Mouse (Mus musculus): ENCODE results near the gene Ctdspl. TPM values are rescaled to one million over a fixed set of nuclear protein-coding genes. Genes with fewer than 3 reads are reported as not detected.

The Ctdspl gene
- polyA plus RNA-seq, 1 experiment from 2014 or later = 9.0 TPM

DNA sequence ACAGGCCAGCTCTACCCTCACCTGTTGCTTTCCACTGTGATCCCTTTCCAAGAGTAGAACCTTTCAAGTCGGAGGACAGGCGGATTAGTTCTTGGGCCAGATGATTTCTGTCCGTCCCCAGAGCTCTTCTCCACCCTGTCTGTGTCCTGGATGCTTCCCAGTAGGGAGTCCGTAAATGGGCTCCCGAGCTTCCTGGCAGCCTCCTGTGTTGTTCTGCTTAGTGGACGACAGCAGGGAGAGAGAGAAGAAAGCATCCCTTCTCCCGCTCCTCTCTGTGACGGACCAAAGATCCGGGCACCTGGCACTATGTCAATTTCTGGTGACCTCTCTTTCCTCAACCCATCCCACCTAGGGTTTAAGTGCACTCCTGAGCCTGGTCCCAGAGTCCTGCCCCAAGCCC lies 49.5 kb downstream of the Ctdspl start:
- Histone ChIP-seq H3K4me2 (ENCODE audit: low read depth, low read length, severe bottlenecking) (no peak overlapping the region), H3K27ac (ENCODE audit: low read depth, low read length) (no peak overlapping the region), H3K9ac (ENCODE audit: low read length) (no peak overlapping the region), H3K9me3 (ENCODE audit: control insufficient read depth, low read length) (no peaks in the 10 kb centered on the region; the same call in 1 of the 2 replicates), H3K4me1 (replicated peaks; ENCODE audit: control insufficient read depth, insufficient read depth, low read length) (peaks cover 13% of the 10 kb centered on the region; the same call in 1 of the 2 replicates), H3K4me3 (ENCODE audit: low read depth, low read length) (no peak overlapping the region), H3K27me3 (ENCODE audit: control insufficient read depth, insufficient read depth, low read length) (no peaks in the 10 kb centered on the region), H3K36me3 (ENCODE audit: control insufficient read depth, insufficient read depth, low read length) (no peaks in the 10 kb centered on the region)
- 66% methylated on average over 9 of the region's 9 CpGs for WGBS
- DNase-seq (ENCODE audit: low spot score) (no peak), ATAC-seq (replicated peaks; ENCODE audit: low FRiP score) (no peak)

DNA sequence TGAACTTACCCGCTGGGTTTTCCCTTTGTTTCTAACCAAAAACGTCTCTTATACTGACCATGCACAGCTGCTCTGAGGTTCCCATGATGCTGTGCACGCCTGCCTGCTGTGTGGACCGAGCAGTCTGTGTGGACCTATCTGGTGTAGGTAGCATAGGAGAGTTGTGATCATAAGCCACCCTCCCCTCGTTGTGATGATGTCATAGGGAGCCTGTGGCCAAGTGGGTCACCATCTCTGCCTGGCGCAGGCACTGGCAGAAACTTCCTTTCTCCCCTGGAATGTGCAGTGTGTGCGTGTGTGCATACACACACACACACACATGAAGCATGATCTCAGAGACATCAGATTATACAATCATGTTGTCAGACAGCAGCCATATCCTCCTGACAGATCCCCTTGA lies 50.3 kb downstream of the Ctdspl start:
- Histone ChIP-seq H3K36me3 (ENCODE audit: control insufficient read depth, insufficient read depth, low read length) (no peaks in the 10 kb centered on the region), H3K9me3 (ENCODE audit: control insufficient read depth, low read length) (no peaks in the 10 kb centered on the region; the same call in 1 of the 2 replicates), H3K4me3 (ENCODE audit: low read depth, low read length) (no peak overlapping the region), H3K27ac (ENCODE audit: low read depth, low read length) (no peak overlapping the region), H3K4me2 (ENCODE audit: low read depth, low read length, severe bottlenecking) (no peak overlapping the region), H3K4me1 (replicated peaks; ENCODE audit: control insufficient read depth, insufficient read depth, low read length) (peaks cover 13% of the 10 kb centered on the region; the same call in 1 of the 2 replicates), H3K27me3 (ENCODE audit: control insufficient read depth, insufficient read depth, low read length) (no peaks in the 10 kb centered on the region), H3K9ac (ENCODE audit: low read length) (no peak overlapping the region)
- ATAC-seq (replicated peaks; ENCODE audit: low FRiP score) (no peak), DNase-seq (ENCODE audit: low spot score) (no peak)
- 88% methylated on average over 7 of the region's 7 CpGs for WGBS

DNA sequence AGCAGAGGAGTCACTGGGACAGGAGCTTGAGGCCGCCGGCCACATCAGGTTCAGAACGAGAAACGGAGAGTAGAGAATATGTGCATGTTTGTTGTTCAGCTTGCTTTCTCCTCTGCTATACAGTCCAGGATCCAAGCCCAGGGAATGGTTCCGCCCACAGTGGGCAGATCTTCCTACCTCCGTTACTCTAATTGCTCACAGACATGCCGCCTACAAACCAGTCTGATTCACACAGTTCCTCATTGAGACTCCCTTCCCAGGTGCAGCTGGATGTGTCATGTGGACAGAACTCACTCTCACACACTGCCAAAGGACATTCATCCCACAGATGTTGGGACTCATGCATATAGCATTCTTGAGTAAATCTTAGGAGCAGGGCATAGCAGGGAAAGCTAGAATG lies 51.2 kb downstream of the Ctdspl start:
- Histone ChIP-seq H3K27me3 (ENCODE audit: control insufficient read depth, insufficient read depth, low read length) (no peaks in the 10 kb centered on the region), H3K4me2 (ENCODE audit: low read depth, low read length, severe bottlenecking) (no peak overlapping the region), H3K4me3 (ENCODE audit: low read depth, low read length) (no peak overlapping the region), H3K36me3 (ENCODE audit: control insufficient read depth, insufficient read depth, low read length) (no peaks in the 10 kb centered on the region), H3K4me1 (replicated peaks; ENCODE audit: control insufficient read depth, insufficient read depth, low read length) (peaks cover 13% of the 10 kb centered on the region; the same call in 1 of the 2 replicates), H3K9me3 (ENCODE audit: control insufficient read depth, low read length) (no peaks in the 10 kb centered on the region; the same call in 1 of the 2 replicates), H3K9ac (ENCODE audit: low read length) (no peak overlapping the region), H3K27ac (ENCODE audit: low read depth, low read length) (no peak overlapping the region)
- WGBS = 95% methylated on average over 7 of the region's 7 CpGs
- no peak for ATAC-seq (replicated peaks; ENCODE audit: low FRiP score)
- no peak for DNase-seq (ENCODE audit: low spot score)

DNA sequence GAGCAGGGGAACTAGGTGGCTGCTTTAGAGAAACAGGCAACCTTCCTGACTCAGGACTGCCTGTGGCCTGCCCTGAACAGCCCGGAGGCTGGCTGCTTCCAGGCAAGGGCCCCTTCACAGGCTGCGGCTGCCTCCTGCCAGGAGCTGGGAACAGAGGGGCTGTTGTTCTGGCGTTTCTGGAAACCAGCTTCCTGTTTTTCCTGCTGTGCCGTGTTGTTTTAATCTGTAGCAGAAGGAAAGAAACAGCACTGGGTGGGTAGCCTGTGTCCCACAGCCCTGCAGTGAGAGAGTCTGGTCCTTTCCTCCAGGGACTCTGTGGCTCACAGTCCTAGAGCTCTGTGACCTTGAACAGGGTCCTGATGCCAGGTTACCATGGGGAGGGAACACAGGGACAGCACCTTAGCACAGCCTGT lies 54.2 kb downstream of the Ctdspl start:
- 0 out of 2 replicates have a peak overlapping the region, but pooled peaks have one; percentile 24 for H3K9ac ChIP-seq (ENCODE audit: low read length)
- peaks cover 8% of the 10 kb centered on the region; the same call in 1 of the 2 replicates for H3K4me1 ChIP-seq (replicated peaks; ENCODE audit: control insufficient read depth, insufficient read depth, low read length)
- H3K27me3 ChIP-seq (ENCODE audit: control insufficient read depth, insufficient read depth, low read length) = no peaks in the 10 kb centered on the region
- DNase-seq (ENCODE audit: low spot score) = peak; percentile 76
- 9% methylated on average over 4 of the region's 4 CpGs for WGBS
- no peaks in the 10 kb centered on the region; the same call in 1 of the 2 replicates for H3K9me3 ChIP-seq (ENCODE audit: control insufficient read depth, low read length)
- ATAC-seq (replicated peaks; ENCODE audit: low FRiP score) = peak; percentile 75
- peak overlapping the region; percentile 86 for H3K27ac ChIP-seq (ENCODE audit: low read depth, low read length)
- no peak overlapping the region for H3K4me3 ChIP-seq (ENCODE audit: low read depth, low read length)
- H3K36me3 ChIP-seq (ENCODE audit: control insufficient read depth, insufficient read depth, low read length) = no peaks in the 10 kb centered on the region
- no peak overlapping the region for H3K4me2 ChIP-seq (ENCODE audit: low read depth, low read length, severe bottlenecking)

DNA sequence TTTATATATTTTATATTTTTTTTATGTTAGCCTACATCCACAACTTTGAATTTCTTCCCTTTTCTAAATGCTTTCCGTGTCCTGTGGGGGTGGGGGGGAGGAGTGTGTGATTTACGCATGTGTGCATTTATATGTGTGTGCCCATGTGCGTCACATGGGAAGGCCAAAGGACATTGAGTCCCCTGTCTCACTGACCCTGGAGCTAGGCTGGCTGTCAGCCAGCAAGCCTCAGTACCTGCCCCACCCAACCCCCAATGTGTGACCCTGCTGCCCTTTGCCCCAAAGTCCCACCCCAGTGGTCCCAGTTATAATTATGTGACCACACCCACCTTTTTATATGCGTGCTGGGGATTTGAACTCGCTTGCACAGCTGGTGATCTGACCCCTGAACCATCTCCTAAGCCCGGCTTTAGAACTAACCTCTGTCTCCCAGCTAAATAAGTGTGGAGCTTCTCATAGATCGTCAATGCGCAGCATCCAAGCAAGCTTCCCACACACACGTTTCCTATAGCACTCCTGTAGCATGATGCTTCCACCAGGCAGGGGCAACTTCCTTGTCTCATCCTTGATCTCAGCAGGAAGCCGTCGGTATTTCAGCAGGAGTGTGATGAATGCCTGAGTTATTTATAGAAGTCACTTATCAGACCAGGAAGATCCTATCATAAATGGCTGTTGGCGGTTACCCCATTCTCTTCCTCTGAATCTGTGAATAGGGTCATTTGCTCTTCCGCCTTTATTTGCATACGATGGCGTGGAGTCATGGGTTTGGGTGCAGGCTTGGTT lies 58.6 kb downstream of the Ctdspl start:
- ATAC-seq (replicated peaks; ENCODE audit: low FRiP score) (no peak), DNase-seq (ENCODE audit: low spot score) (no peak)
- Histone ChIP-seq H3K27ac (ENCODE audit: low read depth, low read length) (no peak overlapping the region), H3K4me1 (replicated peaks; ENCODE audit: control insufficient read depth, insufficient read depth, low read length) (peaks cover 14% of the 10 kb centered on the region), H3K4me3 (ENCODE audit: low read depth, low read length) (no peak overlapping the region), H3K9ac (ENCODE audit: low read length) (no peak overlapping the region), H3K27me3 (ENCODE audit: control insufficient read depth, insufficient read depth, low read length) (no peaks in the 10 kb centered on the region), H3K4me2 (ENCODE audit: low read depth, low read length, severe bottlenecking) (no peak overlapping the region), H3K36me3 (ENCODE audit: control insufficient read depth, insufficient read depth, low read length) (no peaks in the 10 kb centered on the region), H3K9me3 (ENCODE audit: control insufficient read depth, low read length) (no peaks in the 10 kb centered on the region)
- 72% methylated on average over 15 of the region's 15 CpGs for WGBS

DNA sequence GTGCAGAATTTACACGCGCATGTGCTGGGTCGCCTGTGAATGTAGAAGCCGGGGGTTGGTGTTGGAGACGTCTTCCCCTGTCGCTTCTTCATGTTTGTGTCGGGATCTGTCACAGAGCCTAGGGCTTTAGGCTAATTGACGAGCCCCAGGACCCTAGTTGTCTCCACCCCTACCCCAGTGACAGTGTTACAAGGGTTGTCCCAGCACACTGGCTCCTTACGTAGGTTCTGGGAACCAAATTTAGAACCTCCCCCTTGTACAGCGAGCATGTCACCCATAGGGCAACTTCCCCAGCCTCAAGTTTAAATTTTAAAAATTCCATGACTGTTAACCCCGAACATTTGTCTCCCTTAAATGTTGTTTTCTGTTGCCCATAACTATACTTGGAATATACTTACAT lies 60.0 kb downstream of the Ctdspl start:
- DNase-seq (ENCODE audit: low spot score) = no peak
- no peak overlapping the region for H3K4me3 ChIP-seq (ENCODE audit: low read depth, low read length)
- no peaks in the 10 kb centered on the region for H3K9me3 ChIP-seq (ENCODE audit: control insufficient read depth, low read length)
- no peak overlapping the region for H3K4me2 ChIP-seq (ENCODE audit: low read depth, low read length, severe bottlenecking)
- 84% methylated on average over 11 of the region's 11 CpGs for WGBS
- no peak for ATAC-seq (replicated peaks; ENCODE audit: low FRiP score)
- no peak overlapping the region for H3K9ac ChIP-seq (ENCODE audit: low read length)
- no peaks in the 10 kb centered on the region for H3K27me3 ChIP-seq (ENCODE audit: control insufficient read depth, insufficient read depth, low read length)
- no peak overlapping the region for H3K27ac ChIP-seq (ENCODE audit: low read depth, low read length)
- no peaks in the 10 kb centered on the region for H3K36me3 ChIP-seq (ENCODE audit: control insufficient read depth, insufficient read depth, low read length)
- peaks cover 9% of the 10 kb centered on the region for H3K4me1 ChIP-seq (replicated peaks; ENCODE audit: control insufficient read depth, insufficient read depth, low read length)

DNA sequence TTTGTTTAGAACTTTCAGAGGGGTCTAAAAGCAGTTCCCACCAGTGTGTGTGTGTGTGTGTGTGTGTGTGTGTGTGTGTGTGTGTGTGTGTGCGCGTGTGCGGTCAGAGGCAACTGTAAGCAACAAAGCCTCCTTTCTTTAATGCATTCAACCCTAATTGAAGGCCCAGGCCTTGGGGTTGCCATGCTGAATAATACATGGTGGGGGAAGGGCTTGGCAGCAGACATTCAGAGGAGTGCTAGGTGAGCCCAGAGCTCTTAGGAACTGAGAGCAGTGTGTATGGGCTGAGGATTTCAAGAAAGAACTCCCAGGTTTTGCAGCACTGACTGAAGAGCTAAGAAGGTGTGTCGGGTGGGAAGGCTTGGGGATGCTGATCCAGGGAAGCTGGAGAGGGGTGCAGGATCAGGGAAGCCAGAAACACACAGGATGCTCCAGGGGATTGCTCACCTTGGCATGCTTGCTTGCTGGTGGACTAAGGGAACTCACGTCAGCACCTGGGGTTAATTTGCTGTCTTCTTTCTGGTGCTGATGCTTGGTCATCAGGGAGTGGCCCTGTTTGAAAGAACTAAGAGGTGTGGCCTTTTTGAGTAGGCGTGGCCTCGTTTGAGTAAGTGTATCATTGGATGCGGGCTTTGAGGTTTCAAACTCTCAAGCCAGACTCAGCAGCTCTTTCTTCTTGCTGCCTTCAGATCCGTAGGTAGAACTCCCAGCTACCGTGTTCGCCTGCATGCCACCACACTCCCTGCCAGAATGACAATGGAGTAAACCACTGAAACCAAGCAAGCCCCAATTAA lies 62.7 kb downstream of the Ctdspl start:
- H3K4me2 ChIP-seq (ENCODE audit: low read depth, low read length, severe bottlenecking) = peak overlapping the region; percentile 11; the same call in 1 of the 2 replicates
- no peaks in the 10 kb centered on the region for H3K36me3 ChIP-seq (ENCODE audit: control insufficient read depth, insufficient read depth, low read length)
- H3K27ac ChIP-seq (ENCODE audit: low read depth, low read length) = peak overlapping the region; percentile 62; the same call in 1 of the 2 replicates
- peak; percentile 64 for DNase-seq (ENCODE audit: low spot score)
- H3K27me3 ChIP-seq (ENCODE audit: control insufficient read depth, insufficient read depth, low read length) = no peaks in the 10 kb centered on the region
- H3K9me3 ChIP-seq (ENCODE audit: control insufficient read depth, low read length) = no peaks in the 10 kb centered on the region
- H3K4me1 ChIP-seq (replicated peaks; ENCODE audit: control insufficient read depth, insufficient read depth, low read length) = peaks cover 9% of the 10 kb centered on the region
- 60% methylated on average over 11 of the region's 11 CpGs for WGBS
- no peak overlapping the region for H3K9ac ChIP-seq (ENCODE audit: low read length)
- H3K4me3 ChIP-seq (ENCODE audit: low read depth, low read length) = no peak overlapping the region
- ATAC-seq (replicated peaks; ENCODE audit: low FRiP score) = peak; percentile 89

DNA sequence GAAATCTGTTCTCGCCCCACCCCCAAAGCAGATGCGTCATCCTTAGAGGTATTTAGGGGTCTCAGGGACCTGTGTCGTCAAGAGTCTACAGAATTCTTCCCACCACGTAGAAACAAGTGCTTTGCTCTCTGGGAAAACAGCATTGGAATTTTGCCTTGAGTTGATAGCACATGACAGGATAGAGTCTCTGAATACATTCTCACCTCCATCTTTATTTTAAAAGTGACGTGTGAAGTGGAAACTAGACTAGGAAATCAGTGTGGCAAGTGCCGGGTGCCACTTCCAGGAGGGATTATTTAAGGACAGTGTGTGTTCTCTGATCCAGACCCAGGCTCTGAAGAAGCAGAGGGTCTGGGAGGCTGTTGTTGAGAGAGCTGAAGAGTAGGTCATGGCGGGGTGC lies 64.2 kb downstream of the Ctdspl start:
- H3K9me3 ChIP-seq (ENCODE audit: control insufficient read depth, low read length) = no peaks in the 10 kb centered on the region
- H3K27ac ChIP-seq (ENCODE audit: low read depth, low read length) = no peak overlapping the region
- H3K36me3 ChIP-seq (ENCODE audit: control insufficient read depth, insufficient read depth, low read length) = no peaks in the 10 kb centered on the region
- 92% methylated on average over 7 of the region's 7 CpGs for WGBS
- ATAC-seq (replicated peaks; ENCODE audit: low FRiP score) (no peak), DNase-seq (ENCODE audit: low spot score) (no peak)
- H3K4me2 ChIP-seq (ENCODE audit: low read depth, low read length, severe bottlenecking) = no peak overlapping the region
- no peak overlapping the region for H3K4me3 ChIP-seq (ENCODE audit: low read depth, low read length)
- peaks cover 9% of the 10 kb centered on the region for H3K4me1 ChIP-seq (replicated peaks; ENCODE audit: control insufficient read depth, insufficient read depth, low read length)
- H3K9ac ChIP-seq (ENCODE audit: low read length) = no peak overlapping the region
- H3K27me3 ChIP-seq (ENCODE audit: control insufficient read depth, insufficient read depth, low read length) = no peaks in the 10 kb centered on the region
